Mouse (Mus musculus): Measurements from ENCODE around the gene Acot3.
"Not testable (repeated sequence)": the region's sequence is repeated elsewhere in the genome, so short reads cannot be mapped to it uniquely, and the experiment has no call there.

- not testable (repeated sequence) for TF ChIP-seq CTCF (IDR thresholded peaks at IDR 0.05; ENCODE audit: extremely low read depth, insufficient read length, insufficient replicate concordance, low read depth, low read length); POLR2A (IDR thresholded peaks at IDR 0.05; ENCODE audit: low read depth, low read length)
These were observed 29.7 kb upstream of the Acot3 start for GRCm38 (mm10) chr12:84022266-84022665.
